ENCODE assay signal across 8 mouse cellular contexts in the genomic region with DNA sequence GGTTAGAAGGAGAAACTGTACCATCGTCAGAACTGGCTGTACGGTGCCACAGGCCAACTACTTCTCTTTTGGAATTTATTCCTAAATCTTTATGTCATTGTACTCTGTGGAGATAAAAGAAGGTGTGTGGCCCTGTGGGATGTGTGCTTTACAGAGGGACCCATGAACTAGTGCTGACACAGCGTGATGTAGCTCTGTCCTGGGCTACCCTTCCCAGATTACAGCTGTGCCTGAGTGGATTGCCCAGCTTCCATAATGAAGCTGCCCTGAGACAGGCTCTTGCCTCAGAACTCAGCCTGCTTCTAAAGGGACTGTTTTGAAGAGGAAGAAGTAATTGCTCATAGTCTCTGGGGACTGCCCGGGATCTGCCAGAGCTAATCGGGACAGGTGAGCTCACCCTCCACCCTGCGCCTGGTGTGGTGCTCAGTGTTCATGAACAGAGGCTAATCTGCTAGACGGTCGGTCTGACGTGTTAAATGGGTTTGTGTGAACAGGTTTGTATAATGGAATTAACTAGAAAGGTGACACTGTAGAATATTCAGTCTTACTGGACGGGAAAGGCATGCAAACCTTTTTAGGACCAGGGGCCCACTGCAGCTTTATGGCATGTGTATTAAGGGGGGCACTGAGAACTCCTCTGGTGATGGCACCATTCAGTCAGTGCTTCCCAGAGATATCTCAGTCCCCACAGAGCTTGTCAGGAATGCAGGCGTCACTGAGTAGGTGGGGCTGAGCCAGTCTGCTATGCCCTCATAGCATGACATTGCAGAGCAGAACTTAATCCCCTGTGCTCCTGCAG. TPM values are rescaled to one million over a fixed set of nuclear protein-coding genes. Genes with fewer than 3 reads are reported as not detected.
DNase-seq lines count a peak whose midpoint lies in the region; ATAC-seq and TF ChIP-seq lines count a peak whose summit lies in the region.

No protein-coding gene starts in this region.

- no peak overlapping the region for H3K4me2 ChIP-seq in lung, embryonic 16.5 days (ENCODE audit: low read depth, low read length)
- no peak overlapping the region for H3K4me2 ChIP-seq in lung, postnatal 0 days (replicated peaks; ENCODE audit: low read depth, low read length)

- no peak overlapping the region for H3K4me3 ChIP-seq in lung, embryonic 16.5 days (ENCODE audit: low read length)
- H3K4me3 ChIP-seq in lung, postnatal 0 days (ENCODE audit: low read depth, low read length): no peak overlapping the region
- no peak overlapping the region for H3K4me3 ChIP-seq in liver, adult 2 months (ENCODE audit: insufficient read depth, low read depth, low read length)

- no peaks in the 10 kb centered on the region for H3K27me3 ChIP-seq in lung, embryonic 16.5 days (ENCODE audit: control insufficient read depth, insufficient read depth, low read depth, low read length)
- H3K27me3 ChIP-seq in lung, postnatal 0 days (replicated peaks; ENCODE audit: insufficient read depth, low read length): no peaks in the 10 kb centered on the region
- H3K27me3 ChIP-seq in liver, adult 2 months (ENCODE audit: control insufficient read depth, insufficient read depth, low read length): no peaks in the 10 kb centered on the region

- no peaks in the 10 kb centered on the region for H3K4me1 ChIP-seq in lung, embryonic 16.5 days (replicated peaks; ENCODE audit: control insufficient read depth, insufficient read depth, low read length)
- H3K4me1 ChIP-seq in lung, postnatal 0 days (ENCODE audit: insufficient read depth, low read depth, low read length): no peaks in the 10 kb centered on the region
- H3K4me1 ChIP-seq in liver, adult 2 months (ENCODE audit: control insufficient read depth, insufficient read depth, low read length): no peaks in the 10 kb centered on the region; the same call in 1 of the 2 replicates

- 74% methylated on average over 11 of the region's 11 CpGs for WGBS in lung, embryonic 16.5 days
- WGBS in lung, postnatal 0 days: 83% methylated on average over 11 of the region's 11 CpGs
- 81% methylated on average over 11 of the region's 11 CpGs for WGBS in liver, adult 2 months

- TF ChIP-seq POLR2A in liver, adult 2 months (IDR thresholded peaks at IDR 0.05; ENCODE audit: extremely low read depth, insufficient read depth, low read length): no peak

- H3K27ac ChIP-seq in lung, embryonic 16.5 days (ENCODE audit: low read length): no peak overlapping the region
- H3K27ac ChIP-seq in lung, postnatal 0 days (ENCODE audit: low read length): no peak overlapping the region
- peak overlapping the region; percentile 28 for H3K27ac ChIP-seq in liver, adult 2 months (replicated peaks; ENCODE audit: insufficient read depth, low read depth, low read length)

- no peaks in the 10 kb centered on the region for H3K79me2 ChIP-seq in liver, adult 2 months (ENCODE audit: control insufficient read depth, insufficient read depth, low read length)

- ATAC-seq in lung, embryonic 16.5 days (ENCODE audit: low read depth): peak; percentile 23; the same call in 1 of the 2 replicates
- ATAC-seq in lung, postnatal 0 days: no peak

- no peaks in the 10 kb centered on the region for H3K9me3 ChIP-seq in lung, embryonic 16.5 days (ENCODE audit: control insufficient read depth, low read length)
- H3K9me3 ChIP-seq in lung, postnatal 0 days (ENCODE audit: low read length): no peaks in the 10 kb centered on the region

- peaks cover 18% of the 10 kb centered on the region for H3K36me3 ChIP-seq in lung, embryonic 16.5 days (ENCODE audit: control insufficient read depth, insufficient read depth, low read length)
- peaks cover 8% of the 10 kb centered on the region; the same call in 1 of the 2 replicates for H3K36me3 ChIP-seq in lung, postnatal 0 days (ENCODE audit: insufficient read depth, low read length)
- H3K36me3 ChIP-seq in liver, adult 2 months (ENCODE audit: control insufficient read depth, insufficient read depth, low read length): peaks cover 10% of the 10 kb centered on the region; the same call in 1 of the 2 replicates

- no peak for TF ChIP-seq CTCF in lung, postnatal 0 days (IDR thresholded peaks at IDR 0.05)
- no peak for TF ChIP-seq CTCF in liver, adult 2 months (IDR thresholded peaks at IDR 0.05; ENCODE audit: low read depth, low read length)

- no peak overlapping the region for H3K9ac ChIP-seq in lung, embryonic 16.5 days (ENCODE audit: low read length)
- no peak overlapping the region for H3K9ac ChIP-seq in lung, postnatal 0 days (replicated peaks; ENCODE audit: low read depth)
- no peak overlapping the region for H3K9ac ChIP-seq in liver, adult 2 months (ENCODE audit: low read depth, low read length)

- no peak for TF ChIP-seq EP300 in lung, postnatal 0 days (IDR thresholded peaks at IDR 0.05)

- DNase-seq in embryo, embryonic 10 days (ENCODE audit: low spot score): peak; percentile 65
- DNase-seq in embryo, embryonic 9.5 days (ENCODE audit: extremely low spot score): no peak
- DNase-seq in lung, postnatal 0 days (ENCODE audit: low spot score): no peak
- DNase-seq in liver, adult 2 months (ENCODE audit: extremely low read depth, low read depth, low spot score): no peak
- peak; percentile 61 for DNase-seq in retina, postnatal 1 day
- DNase-seq in ovary, postnatal 10 days (ENCODE audit: low spot score): no peak
- DNase-seq in urinary bladder, postnatal 4 days (ENCODE audit: low spot score in 2 of 2): no peak

RNA-seq across cellular contexts. Expression of a gene that starts 41.7 kb away (rescaled TPM):
- 19.7 and 21.1 TPM in 2 replicates for polyA plus RNA-seq in lung, embryonic 16.5 days (2015; fragmentation: Nextera tagmentation; extraction: Ambion mirVana)
- 12.3 and 14.6 TPM in 2 replicates for polyA plus RNA-seq in lung, postnatal 0 days (2015; fragmentation: Nextera tagmentation; extraction: Ambion mirVana)
- 3.4 and 4.4 TPM in 2 replicates for total RNA-seq in liver, adult 2 months (2014; rRNA removed)
- polyA plus RNA-seq in liver, adult 2 months (2012; rRNA removed): 5.7 and 6.5 TPM in 2 replicates

Comparison
In these comparisons a context has a peak if more than half of its experiments do, and no peak if none do; other contexts are left out.
1. DNase-seq: peak in embryo, embryonic 10 days (single experiment) and retina, postnatal 1 day (single experiment); none in embryo, embryonic 9.5 days (single experiment), lung, postnatal 0 days (single experiment), liver, adult 2 months (single experiment), ovary, postnatal 10 days (single experiment) and urinary bladder, postnatal 4 days (0 of 2).